Mouse (Mus musculus): ENCODE measurements around the gene Trak2. TPM values are rescaled to one million over a fixed set of nuclear protein-coding genes. Genes with fewer than 3 reads are reported as not detected.

Gene Trak2
- polyA plus RNA-seq (2012): 101 and 125 TPM in 2 replicates

DNA sequence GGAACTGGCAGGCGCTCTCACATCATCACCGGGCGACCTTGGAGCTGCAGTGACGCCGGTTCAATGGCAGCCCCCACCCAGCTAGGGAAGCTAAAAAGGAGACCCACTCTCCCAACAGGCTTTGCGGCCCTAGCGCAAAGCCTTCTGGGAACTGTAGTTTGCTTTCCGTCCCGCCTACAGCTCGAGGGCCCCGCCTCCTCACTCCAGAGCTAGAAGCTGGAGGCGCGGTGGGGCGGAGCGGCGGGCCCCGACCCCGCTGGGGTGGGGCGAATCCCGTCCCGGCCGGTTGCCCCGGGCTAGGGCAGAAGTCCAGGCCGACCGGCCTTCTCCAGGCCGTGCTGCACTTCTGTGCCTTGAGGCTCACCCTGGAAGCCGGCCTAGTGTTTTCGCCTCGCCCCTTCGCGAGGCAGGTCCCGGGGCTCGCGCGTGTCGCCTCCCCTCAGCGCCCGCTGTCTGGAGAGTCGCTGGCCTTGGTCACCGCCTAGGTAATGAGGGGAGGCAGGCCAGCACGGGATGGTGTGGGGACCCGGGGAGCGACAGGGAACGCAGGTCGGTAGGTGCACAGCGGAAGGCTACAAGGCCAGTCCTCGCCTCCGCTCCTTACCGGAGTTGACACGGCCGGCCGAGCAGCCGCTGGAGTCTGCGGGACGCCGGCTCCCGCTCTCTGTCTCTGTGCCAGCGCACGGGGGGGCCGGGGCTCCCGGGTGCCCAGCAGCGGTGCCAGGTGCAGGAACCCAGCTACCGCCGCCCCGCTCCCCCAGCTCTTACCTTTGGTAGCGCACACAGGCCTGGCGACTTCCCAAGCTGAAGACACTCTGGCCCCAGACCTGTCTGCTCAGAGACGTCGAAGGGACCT, at the start of gene Trak2, which contains the start of gene Stradb:
Gene Trak2, minus strand, starts transcription at position 65 of the 856 bp plus-strand sequence.
Gene Stradb, plus strand, starts transcription at position 157 of the 856 bp plus-strand sequence.
- no peak for TF ChIP-seq GATA1 (IDR thresholded peaks at IDR 0.05; ENCODE audit: low read length)

DNA sequence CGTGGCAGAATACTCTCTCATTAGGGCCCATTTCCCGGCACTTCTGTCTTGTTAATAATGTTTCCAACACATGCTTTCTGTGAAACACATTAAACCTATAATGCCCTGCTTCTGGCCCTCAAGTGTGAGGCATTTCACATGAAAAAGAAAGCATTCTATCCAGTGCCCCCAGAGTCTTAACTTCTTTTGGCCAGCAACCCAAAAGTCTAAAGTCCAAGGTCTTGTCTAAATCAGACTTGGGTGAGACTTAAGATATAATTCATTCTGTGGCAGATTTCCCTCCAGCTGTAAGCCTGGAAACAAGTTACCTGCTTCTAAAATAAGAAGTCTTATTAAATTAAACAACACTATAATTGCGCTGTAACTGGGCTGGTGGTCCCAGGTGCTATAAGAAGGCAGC, 48.3 kb upstream of the Trak2 start:
- no peak for TF ChIP-seq GATA1 (IDR thresholded peaks at IDR 0.05; ENCODE audit: low read length)

- no peak for TF ChIP-seq GATA1 (IDR thresholded peaks at IDR 0.05; ENCODE audit: low read length)
Observed at GRCm38 (mm10) chr1:59009250-59009649, 36.0 kb upstream of the Trak2 start.

GRCm38 (mm10) chr1:58995313-58995712, 22.1 kb upstream of the Trak2 start:
- no peak for TF ChIP-seq GATA1 (IDR thresholded peaks at IDR 0.05; ENCODE audit: low read length)

GRCm38 (mm10) chr1:58993723-58994122, 20.5 kb upstream of the Trak2 start:
- no peak for TF ChIP-seq GATA1 (IDR thresholded peaks at IDR 0.05; ENCODE audit: low read length)

- TF ChIP-seq GATA1 (IDR thresholded peaks at IDR 0.05; ENCODE audit: low read length): no peak
Observed at GRCm38 (mm10) chr1:58993144-58993543, 19.9 kb upstream of the Trak2 start.

GRCm38 (mm10) chr1:58984586-58984985, 11.4 kb upstream of the Trak2 start:
- TF ChIP-seq GATA1 (IDR thresholded peaks at IDR 0.05; ENCODE audit: low read length): no peak

DNA sequence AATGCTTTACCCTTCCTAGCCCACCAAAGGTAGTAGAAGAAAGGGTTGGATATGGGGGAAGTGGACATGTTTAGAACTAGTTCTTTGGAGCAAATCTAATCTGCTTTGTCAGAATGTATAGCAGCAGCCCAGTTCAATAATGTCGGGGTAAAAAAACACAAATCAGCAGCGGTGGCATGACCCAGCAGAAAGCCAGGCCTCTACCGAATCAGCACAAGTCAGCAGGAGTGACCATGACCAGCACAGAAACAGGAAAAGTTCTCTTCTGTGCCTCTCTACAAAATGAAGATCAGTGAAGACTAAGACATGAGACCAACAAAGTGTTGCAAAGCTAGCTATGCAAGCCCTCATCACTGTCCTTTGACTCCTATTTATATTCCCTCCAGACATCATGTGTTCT, 9.0 kb upstream of the Trak2 start:
- TF ChIP-seq GATA1 (IDR thresholded peaks at IDR 0.05; ENCODE audit: low read length): no peak

- no peak for TF ChIP-seq GATA1 (IDR thresholded peaks at IDR 0.05; ENCODE audit: low read length)
Observed at GRCm38 (mm10) chr1:58972851-58973365, 322 bp downstream of the Trak2 start.

- TF ChIP-seq GATA1 (IDR thresholded peaks at IDR 0.05; ENCODE audit: low read length): no peak
Observed at GRCm38 (mm10) chr1:58971097-58971496, 2.1 kb downstream of the Trak2 start.

DNA sequence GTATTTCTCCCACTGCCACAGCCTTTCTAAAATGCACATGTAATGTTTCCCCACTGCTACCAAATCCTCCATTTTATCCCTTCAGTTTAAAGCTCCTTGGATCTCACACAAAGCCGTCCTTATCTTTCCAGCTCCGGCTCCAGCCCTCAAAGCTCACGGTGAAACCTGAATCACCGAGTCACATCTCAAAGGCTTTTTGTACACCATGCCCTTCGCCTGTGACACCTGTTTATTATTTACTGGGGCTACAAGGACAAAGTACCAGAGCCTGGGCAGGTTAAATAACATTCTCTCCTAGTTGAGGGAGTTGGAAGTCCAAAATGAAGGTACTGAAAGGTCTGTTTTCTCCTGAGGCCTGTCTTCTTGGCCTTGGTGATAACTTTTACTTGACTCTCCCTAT, 3.2 kb downstream of the Trak2 start:
- TF ChIP-seq GATA1 (IDR thresholded peaks at IDR 0.05; ENCODE audit: low read length): no peak

DNA sequence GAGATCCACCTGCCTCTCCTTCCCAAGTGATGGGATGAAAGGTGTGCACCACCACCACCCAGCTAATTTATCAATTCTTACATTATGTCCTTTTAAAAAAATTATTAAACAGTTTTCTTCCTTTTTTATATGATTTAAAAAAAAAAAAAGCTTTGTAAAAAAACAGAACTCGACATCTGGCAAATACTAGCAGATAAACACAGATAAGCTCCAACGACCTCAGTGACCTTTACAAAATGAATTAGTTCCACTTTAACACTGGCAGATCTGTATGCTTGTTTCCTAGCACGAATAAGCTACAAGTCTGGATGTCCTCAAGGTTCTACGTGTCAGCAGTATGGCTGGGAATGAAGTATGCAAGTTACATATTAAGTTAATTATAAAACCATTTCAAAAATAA, 5.7 kb downstream of the Trak2 start:
- TF ChIP-seq GATA1 (IDR thresholded peaks at IDR 0.05; ENCODE audit: low read length): no peak

GRCm38 (mm10) chr1:58962865-58963264, 10.4 kb downstream of the Trak2 start:
- no peak for TF ChIP-seq GATA1 (IDR thresholded peaks at IDR 0.05; ENCODE audit: low read length)

DNA sequence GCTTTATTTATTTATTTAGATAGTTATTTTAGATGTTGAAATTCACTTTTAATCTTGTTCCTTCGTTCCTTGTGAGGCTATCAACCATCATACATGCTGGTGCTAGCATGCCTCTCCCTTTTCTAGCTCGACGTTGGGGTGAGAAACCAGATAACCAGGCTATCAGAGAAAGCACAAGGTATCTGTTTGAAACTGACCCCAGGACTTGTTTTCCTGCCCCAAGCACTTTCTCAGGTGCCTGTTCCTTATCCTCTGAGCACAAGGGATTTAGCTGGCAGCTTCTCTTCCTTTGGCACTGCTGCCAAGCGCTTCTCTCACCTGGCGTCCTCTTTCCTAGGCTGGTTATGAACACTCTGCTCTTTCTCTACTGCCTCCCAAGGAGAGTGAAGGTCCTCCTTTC, 10.8 kb downstream of the Trak2 start:
- TF ChIP-seq GATA1 (IDR thresholded peaks at IDR 0.05; ENCODE audit: low read length): peak; percentile 10

GRCm38 (mm10) chr1:58961152-58961893, 11.9 kb downstream of the Trak2 start:
- no peak for TF ChIP-seq GATA1 (IDR thresholded peaks at IDR 0.05; ENCODE audit: low read length)

DNA sequence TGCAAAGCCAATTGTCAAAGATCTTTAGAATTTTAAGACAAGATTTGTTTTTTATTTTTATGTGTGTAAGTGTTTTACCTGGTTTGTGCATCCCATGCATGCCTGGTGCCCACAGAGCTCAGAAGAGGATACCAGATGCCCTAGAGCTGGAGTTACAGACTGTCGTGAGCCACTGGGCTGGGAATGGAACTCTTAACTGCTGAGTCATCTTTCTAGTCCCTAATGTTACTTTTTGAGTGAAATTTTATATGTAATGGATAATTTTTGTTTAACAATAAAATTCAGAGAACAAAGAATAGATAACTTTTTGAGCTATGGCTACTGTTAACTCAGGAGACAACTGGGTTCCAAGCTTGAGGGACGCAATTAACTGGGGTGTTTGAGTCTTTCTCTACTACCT, 13.5 kb downstream of the Trak2 start:
- TF ChIP-seq GATA1 (IDR thresholded peaks at IDR 0.05; ENCODE audit: low read length): no peak
